Mouse (Mus musculus) ES-Bruce4 (cell line): ENCODE results near the gene Tspan3.

ENCODE experiments used
- CTCF ChIP-seq: IDR thresholded peaks from one replicate; pipeline ENCODE4 v1.8.1; 2011; ENCODE audit warnings: low read depth, low read length
- EP300 ChIP-seq: IDR thresholded peaks from 2 replicates; pipeline ENCODE4 v1.6.1; 2011; ENCODE audit warnings: low read depth, low read length; ENCODE audit not compliant: insufficient read depth
- POLR2A ChIP-seq: IDR thresholded peaks from one replicate; pipeline ENCODE4 v1.8.1; 2011; ENCODE audit warnings: low read length; ENCODE audit not compliant: insufficient read depth

GRCm38 (mm10) chr9:56086524-56086923 lies 78.8 kb downstream of the Tspan3 start:
- no peak for TF ChIP-seq EP300
- TF ChIP-seq CTCF: no peak
- TF ChIP-seq POLR2A: no peak
